Mouse (Mus musculus) thymus, postnatal 0 days (tissue): ENCODE results near the gene Rap1gap. TPM values are rescaled to one million over a fixed set of nuclear protein-coding genes. Genes with fewer than 3 reads are reported as not detected.

ENCODE experiments used
- DNase-seq: peaks from one replicate; pipeline ENCODE4 v3.0.0-alpha.2; 2015; ENCODE audit warnings: low spot score
- polyA plus RNA-seq: library from polyadenylated mRNA; unstranded; fragments of >200 nt; fragmentation: Nextera tagmentation; extraction: Ambion mirVana; gene quantifications from 2 replicates; pipeline ENCODE4 v1.2.1, GENCODE M21; 2015

The Rap1gap gene
- polyA plus RNA-seq, 1 experiment from 2014 or later = 5.5 TPM

- DNase-seq = no peak
Measured at GRCm38 (mm10) chr4:137661547-137661946, 3.0 kb upstream of the Rap1gap start.

GRCm38 (mm10) chr4:137663491-137663890, 1.0 kb upstream of the Rap1gap start:
- DNase-seq = no peak

- no peak for DNase-seq
Measured at GRCm38 (mm10) chr4:137664980-137665675, 602 bp downstream of the Rap1gap start.

- no peak for DNase-seq
Measured at GRCm38 (mm10) chr4:137665791-137666190, 1.3 kb downstream of the Rap1gap start.

GRCm38 (mm10) chr4:137666283-137666957, 1.9 kb downstream of the Rap1gap start:
- DNase-seq = no peak

- no peak for DNase-seq
Measured at GRCm38 (mm10) chr4:137666958-137667345, 2.4 kb downstream of the Rap1gap start.

- no peak for DNase-seq
Measured at GRCm38 (mm10) chr4:137667747-137668146, 3.2 kb downstream of the Rap1gap start.

- no peak for DNase-seq
Measured at GRCm38 (mm10) chr4:137671711-137672500, 7.4 kb downstream of the Rap1gap start.

- no peak for DNase-seq
Measured at GRCm38 (mm10) chr4:137675566-137675965, 11.0 kb downstream of the Rap1gap start.

- DNase-seq = peak; percentile 75
Measured at GRCm38 (mm10) chr4:137676057-137676456, 11.5 kb downstream of the Rap1gap start.

- DNase-seq = no peak
Measured at GRCm38 (mm10) chr4:137676700-137677484, 12.4 kb downstream of the Rap1gap start.

GRCm38 (mm10) chr4:137677906-137678305, 13.4 kb downstream of the Rap1gap start:
- no peak for DNase-seq

GRCm38 (mm10) chr4:137678568-137678967, 14.0 kb downstream of the Rap1gap start:
- DNase-seq = no peak

GRCm38 (mm10) chr4:137679979-137680550, 15.5 kb downstream of the Rap1gap start:
- DNase-seq = no peak

GRCm38 (mm10) chr4:137680721-137681120, 16.2 kb downstream of the Rap1gap start:
- no peak for DNase-seq

- DNase-seq = no peak
Measured at GRCm38 (mm10) chr4:137681408-137682104, 17.0 kb downstream of the Rap1gap start.

GRCm38 (mm10) chr4:137682961-137683453, 18.5 kb downstream of the Rap1gap start:
- peak; percentile 15 for DNase-seq

GRCm38 (mm10) chr4:137684830-137685343, 20.4 kb downstream of the Rap1gap start:
- no peak for DNase-seq

- no peak for DNase-seq
Measured at GRCm38 (mm10) chr4:137686303-137686702, 21.8 kb downstream of the Rap1gap start.
